Mouse (Mus musculus) brain, embryonic 14.5 days (tissue): ENCODE data around the gene Hist2h3c1.

Experiments used
- CTCF ChIP-seq: fragments of 200-500 bp; IDR thresholded peaks from 2 replicates; pipeline ENCODE4 v1.5.1; 2012; ENCODE audit warnings: inconsistent platforms, mild to moderate bottlenecking, moderate library complexity, borderline replicate concordance; ENCODE audit not compliant: insufficient read depth, insufficient read length; ENCODE audit errors: extremely low read depth
- POLR2A ChIP-seq: fragments of 200-500 bp; IDR thresholded peaks from 2 replicates; pipeline ENCODE4 v1.6.1; 2012; ENCODE audit warnings: mild to moderate bottlenecking, inconsistent platforms, borderline replicate concordance; ENCODE audit not compliant: poor library complexity, insufficient read depth, insufficient read length, severe bottlenecking; ENCODE audit errors: extremely low read depth

DNA sequence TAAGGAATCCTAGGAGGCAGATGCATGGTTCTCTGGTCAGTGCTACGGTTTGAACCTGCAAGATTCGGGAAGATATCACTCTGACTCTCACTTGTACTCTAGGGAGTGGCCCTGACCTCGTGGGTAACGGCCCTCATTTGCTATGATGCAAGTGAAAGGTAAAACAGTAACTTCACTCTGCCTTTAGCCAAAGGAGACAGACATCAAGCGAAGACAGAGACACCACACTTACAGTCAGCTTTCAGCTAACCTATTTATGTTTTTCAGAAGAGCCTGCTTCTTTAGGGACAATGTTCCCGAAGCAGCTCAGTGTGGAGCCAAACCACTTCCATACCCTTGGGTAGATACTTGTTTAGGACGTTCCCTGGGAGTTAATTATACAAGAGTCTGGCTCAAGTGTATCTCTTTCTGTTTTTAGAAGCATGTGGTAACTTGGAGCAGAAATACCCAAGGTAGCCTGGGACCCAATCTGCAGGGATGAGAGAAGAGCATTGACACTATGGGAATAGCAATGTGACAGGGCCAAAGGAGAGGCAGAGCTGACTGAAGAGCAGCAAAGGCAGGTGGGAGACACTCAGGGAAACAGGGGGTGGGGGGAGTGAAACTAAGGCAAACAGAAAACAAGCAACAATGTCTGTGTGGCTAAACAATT, 2.4 kb upstream of the Hist2h3c1 start:
- no peak for TF ChIP-seq POLR2A
- no peak for TF ChIP-seq CTCF
